Mouse (Mus musculus): Measurements from ENCODE around the gene Cox7c. TPM values are rescaled to one million over a fixed set of nuclear protein-coding genes. Genes with fewer than 3 reads are reported as not detected.
"Not testable (repeated sequence)": the region's sequence is repeated elsewhere in the genome, so short reads cannot be mapped to it uniquely, and the experiment has no call there.

Gene Cox7c
- 525 and 532 TPM in 2 replicates for polyA plus RNA-seq (2011; ENCODE audit: insufficient read length, low read depth, missing spikeins)

GRCm38 (mm10) chr13:86046254-86046951 lies at the start of gene Cox7c:
TSS of gene Cox7c (minus strand) at chr13:86046904.
- Histone ChIP-seq H3K4me3 (ENCODE audit: insufficient read depth, low read length) (peak within 1 kb of the TSS; percentile 99), H3K4me1 (ENCODE audit: control insufficient read depth, insufficient read depth, low read length) (no peaks in the 10 kb centered on the region), H3K27ac (ENCODE audit: insufficient read depth, low read length) (peak within 1 kb of the TSS; percentile 37)
- TF ChIP-seq POLR2A (IDR thresholded peaks at IDR 0.05; ENCODE audit: low read depth, low read length): peak; percentile 80
- TF ChIP-seq CTCF (IDR thresholded peaks at IDR 0.05; ENCODE audit: borderline replicate concordance, insufficient read depth, low read length): no peak

- no peak overlapping the region for H3K4me3 ChIP-seq (ENCODE audit: insufficient read depth, low read length)
- no peak for TF ChIP-seq CTCF (IDR thresholded peaks at IDR 0.05; ENCODE audit: borderline replicate concordance, insufficient read depth, low read length)
- no peak for TF ChIP-seq POLR2A (IDR thresholded peaks at IDR 0.05; ENCODE audit: low read depth, low read length)
- no peak overlapping the region for H3K27ac ChIP-seq (ENCODE audit: insufficient read depth, low read length)
- no peaks in the 10 kb centered on the region; the same call in 1 of the 2 replicates for H3K4me1 ChIP-seq (ENCODE audit: control insufficient read depth, insufficient read depth, low read length)
Observed at GRCm38 (mm10) chr13:86068011-86068724, 21.5 kb upstream of the Cox7c start.

GRCm38 (mm10) chr13:86067508-86067907 lies 20.8 kb upstream of the Cox7c start:
- Histone ChIP-seq H3K4me1 (ENCODE audit: control insufficient read depth, insufficient read depth, low read length) (no peaks in the 10 kb centered on the region; the same call in 1 of the 2 replicates), H3K4me3 (ENCODE audit: insufficient read depth, low read length) (no peak overlapping the region), H3K27ac (ENCODE audit: insufficient read depth, low read length) (no peak overlapping the region)
- no peak for TF ChIP-seq POLR2A (IDR thresholded peaks at IDR 0.05; ENCODE audit: low read depth, low read length)
- no peak for TF ChIP-seq CTCF (IDR thresholded peaks at IDR 0.05; ENCODE audit: borderline replicate concordance, insufficient read depth, low read length)

- H3K4me1 ChIP-seq (ENCODE audit: control insufficient read depth, insufficient read depth, low read length); H3K4me3 ChIP-seq (ENCODE audit: insufficient read depth, low read length); H3K27ac ChIP-seq (ENCODE audit: insufficient read depth, low read length): not testable (repeated sequence)
Observed at GRCm38 (mm10) chr13:86054091-86054490, 7.4 kb upstream of the Cox7c start.

- no peak overlapping the region for H3K4me3 ChIP-seq (ENCODE audit: insufficient read depth, low read length)
- no peak for TF ChIP-seq POLR2A (IDR thresholded peaks at IDR 0.05; ENCODE audit: low read depth, low read length)
- TF ChIP-seq CTCF (IDR thresholded peaks at IDR 0.05; ENCODE audit: borderline replicate concordance, insufficient read depth, low read length): no peak
- no peak overlapping the region for H3K27ac ChIP-seq (ENCODE audit: insufficient read depth, low read length)
- no peaks in the 10 kb centered on the region for H3K4me1 ChIP-seq (ENCODE audit: control insufficient read depth, insufficient read depth, low read length)
Observed at GRCm38 (mm10) chr13:86004907-86005675, 41.6 kb downstream of the Cox7c start.

Data from embryonic fibroblast, embryonic 13.5 days (primary cell).